Mouse (Mus musculus): ENCODE results near the gene Tom1l2. TPM values are rescaled to one million over a fixed set of nuclear protein-coding genes. Genes with fewer than 3 reads are reported as not detected.
A peak's percentile ranks its signal among the peaks of the same experiment; 100 is the strongest.

The Tom1l2 gene
- polyA plus RNA-seq, 1 experiment from 2014 or later, result 3.6 TPM

DNA sequence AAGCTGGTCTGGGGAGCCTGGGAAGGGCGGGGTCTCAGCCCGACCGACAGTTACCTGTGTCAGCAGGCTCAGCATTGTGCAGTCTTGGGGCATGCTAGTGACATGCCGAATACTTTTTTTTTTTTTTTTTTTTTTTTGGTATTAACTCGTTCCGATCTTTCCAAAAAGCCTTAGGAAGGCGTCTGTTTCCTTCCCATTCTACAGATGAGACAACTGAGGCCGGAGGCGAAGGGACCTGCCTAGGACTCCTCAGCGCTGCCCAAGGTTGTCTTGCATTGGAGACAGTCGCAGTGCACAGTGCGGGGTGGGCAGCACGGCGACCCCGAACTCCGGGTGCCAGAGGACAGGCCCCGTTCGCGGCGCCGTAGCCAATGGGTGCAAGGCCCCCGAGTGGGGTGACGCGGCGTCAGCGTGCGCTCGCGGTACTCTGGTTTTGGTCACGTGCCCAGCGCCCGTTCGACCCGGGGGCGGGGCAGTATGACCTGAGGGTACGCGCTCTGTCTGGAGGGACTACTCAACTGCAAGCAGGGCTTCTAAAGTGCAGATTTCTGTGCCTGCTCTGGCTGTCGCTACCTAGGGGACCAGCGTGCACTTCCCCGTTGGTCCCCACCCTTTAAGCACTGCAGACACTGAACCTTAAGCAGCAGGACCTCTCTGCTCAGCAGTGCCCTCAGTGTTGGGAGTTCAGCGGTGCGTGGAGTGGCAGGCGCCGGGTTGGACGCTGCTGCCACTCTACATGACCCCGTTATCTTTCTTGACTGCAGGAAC is 130.1 kb downstream of the Tom1l2 start, which contains the start of gene Srebf1:
TSS of gene Srebf1 (minus strand) at position 113 of the 768 bp plus-strand sequence.
- peak within 1 kb of the TSS; percentile 74 for H3K27ac ChIP-seq (ENCODE audit: low read depth)
- H3K4me1 ChIP-seq (ENCODE audit: insufficient read depth), result peaks cover 53% of the 10 kb centered on the region
- peak within 1 kb of the TSS; percentile 59; the same call in 1 of the 2 replicates for H3K9ac ChIP-seq (replicated peaks)
- ATAC-seq (peak; percentile 83), DNase-seq (peak; percentile 89)
- H3K4me3 ChIP-seq (ENCODE audit: low read depth, low read length), result peak within 1 kb of the TSS; percentile 47
- no peaks in the 10 kb centered on the region for H3K27me3 ChIP-seq (ENCODE audit: insufficient read depth, low read length)
- TF ChIP-seq EP300 (IDR thresholded peaks at IDR 0.05; ENCODE audit: low read depth) (peak; percentile 24; the same call in 1 of the 2 replicates), CTCF (IDR thresholded peaks at IDR 0.05; ENCODE audit: low read depth) (peak; percentile 52)
- no peaks in the 10 kb centered on the region for H3K9me3 ChIP-seq (ENCODE audit: low read length)
- WGBS (ENCODE audit: insufficient replicate concordance), result 2% methylated on average over 46 of the region's 46 CpGs
- peaks cover 8% of the 10 kb centered on the region for H3K36me3 ChIP-seq (replicated peaks; ENCODE audit: insufficient read depth, low read length)
- peak within 1 kb of the TSS; percentile 81 for H3K4me2 ChIP-seq (ENCODE audit: low read depth, low read length)

- H3K4me1 ChIP-seq (ENCODE audit: insufficient read depth), result peaks cover 57% of the 10 kb centered on the region
- peak overlapping the region; percentile 81 for H3K4me2 ChIP-seq (ENCODE audit: low read depth, low read length)
- peak overlapping the region; percentile 47 for H3K4me3 ChIP-seq (ENCODE audit: low read depth, low read length)
- WGBS (ENCODE audit: insufficient replicate concordance), result 44% methylated on average over 3 of the region's 3 CpGs
- DNase-seq, result no peak
- peaks cover 8% of the 10 kb centered on the region for H3K36me3 ChIP-seq (replicated peaks; ENCODE audit: insufficient read depth, low read length)
- H3K9me3 ChIP-seq (ENCODE audit: low read length), result no peaks in the 10 kb centered on the region
- TF ChIP-seq EP300 (IDR thresholded peaks at IDR 0.05; ENCODE audit: low read depth), result no peak
- TF ChIP-seq CTCF (IDR thresholded peaks at IDR 0.05; ENCODE audit: low read depth), result no peak
- H3K27me3 ChIP-seq (ENCODE audit: insufficient read depth, low read length), result no peaks in the 10 kb centered on the region
- ATAC-seq, result no peak
- H3K9ac ChIP-seq (replicated peaks), result 0 out of 2 replicates have a peak overlapping the region, but pooled peaks have one; percentile 59
- peak overlapping the region; percentile 58 for H3K27ac ChIP-seq (ENCODE audit: low read depth)
These were observed 130.6 kb downstream of the Tom1l2 start for GRCm38 (mm10) chr11:60222085-60222468.

DNA sequence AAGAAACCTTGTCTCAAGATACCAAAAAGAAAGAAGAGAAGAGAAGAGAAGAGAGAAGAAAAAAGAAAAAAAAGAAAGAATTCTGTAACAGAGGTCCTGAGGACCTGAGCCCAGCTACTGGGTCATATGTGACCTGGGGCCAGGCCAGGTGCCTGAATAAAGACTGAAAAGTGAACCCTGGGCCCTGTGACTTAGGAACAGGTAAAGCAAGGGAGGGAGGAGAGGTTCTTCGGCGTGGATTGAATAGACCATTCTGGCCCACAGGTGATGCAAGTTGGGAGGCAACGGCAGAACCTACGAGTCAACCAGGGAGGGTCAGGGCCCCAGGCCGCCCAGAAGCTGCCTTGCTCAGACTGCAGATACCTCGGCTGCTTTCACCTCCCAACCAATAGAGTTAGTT is 131.3 kb downstream of the Tom1l2 start:
- DNase-seq (no peak), ATAC-seq (no peak)
- H3K27me3 ChIP-seq (ENCODE audit: insufficient read depth, low read length), result no peaks in the 10 kb centered on the region
- 71% methylated on average over 6 of the region's 6 CpGs for WGBS (ENCODE audit: insufficient replicate concordance)
- H3K4me2 ChIP-seq (ENCODE audit: low read depth, low read length), result 0 out of 2 replicates have a peak overlapping the region, but pooled peaks have one; percentile 81
- H3K27ac ChIP-seq (ENCODE audit: low read depth), result peak overlapping the region; percentile 58
- 0 out of 2 replicates have a peak overlapping the region, but pooled peaks have one; percentile 13 for H3K9ac ChIP-seq (replicated peaks)
- H3K4me1 ChIP-seq (ENCODE audit: insufficient read depth), result peaks cover 61% of the 10 kb centered on the region
- no peak overlapping the region for H3K4me3 ChIP-seq (ENCODE audit: low read depth, low read length)
- H3K9me3 ChIP-seq (ENCODE audit: low read length), result no peaks in the 10 kb centered on the region
- peaks cover 8% of the 10 kb centered on the region for H3K36me3 ChIP-seq (replicated peaks; ENCODE audit: insufficient read depth, low read length)
- TF ChIP-seq EP300 (IDR thresholded peaks at IDR 0.05; ENCODE audit: low read depth) (no peak), CTCF (IDR thresholded peaks at IDR 0.05; ENCODE audit: low read depth) (no peak)

DNA sequence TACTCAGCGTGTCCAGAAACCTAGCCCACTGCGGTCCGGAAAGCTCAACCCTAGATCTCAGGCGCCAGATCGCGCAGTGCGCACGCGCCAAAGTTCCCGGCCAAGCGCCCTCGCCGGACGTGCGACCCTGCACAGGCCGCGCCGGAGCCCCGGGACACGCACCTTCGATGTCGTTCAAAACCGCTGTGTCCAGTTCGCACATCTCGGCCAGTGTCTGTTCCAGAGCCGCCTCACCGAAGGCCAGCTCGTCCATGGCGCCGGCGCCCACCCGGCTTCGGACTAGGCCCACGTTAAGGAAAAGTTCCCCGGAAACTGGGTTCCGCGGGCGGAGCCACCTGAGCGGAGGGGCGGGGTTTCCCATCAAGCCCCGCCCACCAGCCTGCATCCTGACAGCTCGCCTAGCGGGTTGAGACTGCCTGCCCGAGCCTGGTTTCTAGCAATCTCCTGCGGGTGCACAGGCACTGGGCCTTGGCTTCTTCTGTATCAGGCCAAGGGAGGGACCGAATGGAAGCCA is 132.4 kb downstream of the Tom1l2 start:
- Histone ChIP-seq H3K27ac (ENCODE audit: low read depth) (peak overlapping the region; percentile 92), H3K4me1 (ENCODE audit: insufficient read depth) (peaks cover 61% of the 10 kb centered on the region), H3K4me3 (ENCODE audit: low read depth, low read length) (peak overlapping the region; percentile 81), H3K9me3 (ENCODE audit: low read length) (no peaks in the 10 kb centered on the region), H3K9ac (replicated peaks) (peak overlapping the region; percentile 80), H3K27me3 (ENCODE audit: insufficient read depth, low read length) (no peaks in the 10 kb centered on the region), H3K4me2 (ENCODE audit: low read depth, low read length) (peak overlapping the region; percentile 91), H3K36me3 (replicated peaks; ENCODE audit: insufficient read depth, low read length) (peaks cover 8% of the 10 kb centered on the region)
- under 1% methylated on average over 46 of the region's 46 CpGs for WGBS (ENCODE audit: insufficient replicate concordance)
- peak; percentile 79 for ATAC-seq
- DNase-seq, result peak; percentile 97
- TF ChIP-seq EP300 (IDR thresholded peaks at IDR 0.05; ENCODE audit: low read depth) (peak; percentile 7; the same call in 1 of the 2 replicates), CTCF (IDR thresholded peaks at IDR 0.05; ENCODE audit: low read depth) (no peak)

- Histone ChIP-seq H3K36me3 (replicated peaks; ENCODE audit: insufficient read depth, low read length) (peaks cover 8% of the 10 kb centered on the region), H3K4me3 (ENCODE audit: low read depth, low read length) (peak overlapping the region; percentile 81), H3K4me1 (ENCODE audit: insufficient read depth) (peaks cover 57% of the 10 kb centered on the region), H3K4me2 (ENCODE audit: low read depth, low read length) (peak overlapping the region; percentile 91), H3K9ac (replicated peaks) (peak overlapping the region; percentile 80), H3K27ac (ENCODE audit: low read depth) (peak overlapping the region; percentile 92), H3K9me3 (ENCODE audit: low read length) (no peaks in the 10 kb centered on the region), H3K27me3 (ENCODE audit: insufficient read depth, low read length) (no peaks in the 10 kb centered on the region)
- TF ChIP-seq EP300 (IDR thresholded peaks at IDR 0.05; ENCODE audit: low read depth) (no peak), CTCF (IDR thresholded peaks at IDR 0.05; ENCODE audit: low read depth) (no peak)
- no peak for DNase-seq
- no peak for ATAC-seq
- 16% methylated on average over 8 of the region's 8 CpGs for WGBS (ENCODE audit: insufficient replicate concordance)
These were observed 133.1 kb downstream of the Tom1l2 start for GRCm38 (mm10) chr11:60219609-60220008.

GRCm38 (mm10) chr11:60217467-60217866 is 135.2 kb downstream of the Tom1l2 start:
- Histone ChIP-seq H3K4me3 (ENCODE audit: low read depth, low read length) (no peak overlapping the region), H3K9ac (replicated peaks) (no peak overlapping the region)
- TF ChIP-seq EP300 (IDR thresholded peaks at IDR 0.05; ENCODE audit: low read depth) (peak; percentile 73), CTCF (IDR thresholded peaks at IDR 0.05; ENCODE audit: low read depth) (no peak)

More at GRCm38 (mm10) chr11:60217467-60217866, 135.2 kb downstream of the Tom1l2 start:
- no peaks in the 10 kb centered on the region for H3K9me3 ChIP-seq (ENCODE audit: low read length)
- H3K36me3 ChIP-seq (replicated peaks; ENCODE audit: insufficient read depth, low read length), result peaks cover 8% of the 10 kb centered on the region
- H3K4me1 ChIP-seq (ENCODE audit: insufficient read depth), result peaks cover 40% of the 10 kb centered on the region
- no peak overlapping the region for H3K27ac ChIP-seq (ENCODE audit: low read depth)
- no peak for ATAC-seq
- 62% methylated on average over 7 of the region's 7 CpGs for WGBS (ENCODE audit: insufficient replicate concordance)
- H3K27me3 ChIP-seq (ENCODE audit: insufficient read depth, low read length), result no peaks in the 10 kb centered on the region
- DNase-seq, result no peak
- no peak overlapping the region; the same call in 1 of the 2 replicates for H3K4me2 ChIP-seq (ENCODE audit: low read depth, low read length)
